Mouse (Mus musculus): ENCODE measurements around the gene Set.
"Not testable (repeated sequence)": the region's sequence is repeated elsewhere in the genome, so short reads cannot be mapped to it uniquely, and the experiment has no call there.

The Set gene

GRCm38 (mm10) chr2:30057223-30057904, at the start of gene Set:
TSS of gene Set (plus strand) at chr2:30057378.
- no peak for DNase-seq

- no peak for DNase-seq
Measured at GRCm38 (mm10) chr2:30009101-30009500, 48.1 kb upstream of the Set start.

GRCm38 (mm10) chr2:30010840-30011281, 46.3 kb upstream of the Set start:
- no peak for DNase-seq

GRCm38 (mm10) chr2:30014326-30014966, 42.7 kb upstream of the Set start:
- DNase-seq: no peak

- DNase-seq: no peak
Measured at GRCm38 (mm10) chr2:30025454-30025853, 31.7 kb upstream of the Set start.

GRCm38 (mm10) chr2:30026997-30027396, 30.2 kb upstream of the Set start:
- DNase-seq: no peak

- no peak for DNase-seq
Measured at GRCm38 (mm10) chr2:30032244-30032846, 24.8 kb upstream of the Set start.

GRCm38 (mm10) chr2:30032957-30033356, 24.2 kb upstream of the Set start:
- DNase-seq: no peak

- DNase-seq: no peak
Measured at GRCm38 (mm10) chr2:30037762-30038161, 19.4 kb upstream of the Set start.

- no peak for DNase-seq
Measured at GRCm38 (mm10) chr2:30038370-30038769, 18.8 kb upstream of the Set start.

- no peak for DNase-seq
Measured at GRCm38 (mm10) chr2:30039687-30040086, 17.5 kb upstream of the Set start.

GRCm38 (mm10) chr2:30042445-30042844, 14.7 kb upstream of the Set start:
- peak; percentile 42 to 55 for DNase-seq

- DNase-seq: no peak
Measured at GRCm38 (mm10) chr2:30044550-30044949, 12.6 kb upstream of the Set start.

GRCm38 (mm10) chr2:30047127-30047526, 10.1 kb upstream of the Set start:
- DNase-seq: no peak

- DNase-seq: no peak
Measured at GRCm38 (mm10) chr2:30048101-30048501, 9.1 kb upstream of the Set start.

- DNase-seq: peak; percentile 96
Measured at GRCm38 (mm10) chr2:30048699-30049388, 8.3 kb upstream of the Set start, which contains the start of gene Wdr34. TSS of gene Wdr34 (minus strand) at chr2:30048881.

GRCm38 (mm10) chr2:30049831-30050230, 7.3 kb upstream of the Set start:
- DNase-seq: no peak

- DNase-seq: no peak
Measured at GRCm38 (mm10) chr2:30051992-30052761, 5.0 kb upstream of the Set start.

- DNase-seq: not testable (repeated sequence)
Measured at GRCm38 (mm10) chr2:30055310-30055709, 1.9 kb upstream of the Set start.

- no peak for DNase-seq
Measured at GRCm38 (mm10) chr2:30056736-30057135, 442 bp upstream of the Set start.

- no peak for DNase-seq
Measured at GRCm38 (mm10) chr2:30058418-30058817, 1.2 kb downstream of the Set start.
